Mouse (Mus musculus): ENCODE data around the gene Snupn. TPM values are rescaled to one million over a fixed set of nuclear protein-coding genes. Genes with fewer than 3 reads are reported as not detected.
A peak's percentile ranks its signal among the peaks of the same experiment; 100 is the strongest.

The Snupn gene
- polyA plus RNA-seq, 1 experiment from 2014 or later, result 28.4 TPM

GRCm38 (mm10) chr9:56923841-56924650 lies 26.6 kb upstream of the Snupn start:
- Histone ChIP-seq H3K27me3 (peaks cover 1% of the 10 kb centered on the region), H3K4me2 (replicated peaks) (peak overlapping the region; percentile 39), H3K4me3 (peak overlapping the region; percentile 1; the same call in 1 of the 2 replicates), H3K36me3 (peaks cover 17% of the 10 kb centered on the region; the same call in 1 of the 2 replicates), H3K9ac (replicated peaks) (peak overlapping the region; percentile 37; the same call in 1 of the 2 replicates), H3K4me1 (peaks cover 50% of the 10 kb centered on the region), H3K9me3 (no peaks in the 10 kb centered on the region), H3K27ac (replicated peaks) (no peak overlapping the region)
- ATAC-seq (ENCODE audit: low FRiP score, low read depth), result no peak
- 74% methylated on average over 8 of the region's 8 CpGs for WGBS

- peak overlapping the region; percentile 39 for H3K4me2 ChIP-seq (replicated peaks)
- H3K4me3 ChIP-seq, result peak overlapping the region; percentile 1; the same call in 1 of the 2 replicates
- ATAC-seq (ENCODE audit: low FRiP score, low read depth), result no peak
- H3K27ac ChIP-seq (replicated peaks), result no peak overlapping the region
- 41% methylated on average over 7 of the region's 7 CpGs for WGBS
- H3K4me1 ChIP-seq, result peaks cover 50% of the 10 kb centered on the region
- peaks cover 17% of the 10 kb centered on the region; the same call in 1 of the 2 replicates for H3K36me3 ChIP-seq
- peaks cover 7% of the 10 kb centered on the region for H3K27me3 ChIP-seq
- H3K9me3 ChIP-seq, result no peaks in the 10 kb centered on the region
- no peak overlapping the region for H3K9ac ChIP-seq (replicated peaks)
Observed at GRCm38 (mm10) chr9:56924651-56925027, 26.0 kb upstream of the Snupn start.

- H3K9ac ChIP-seq (replicated peaks), result no peak overlapping the region
- no peaks in the 10 kb centered on the region for H3K9me3 ChIP-seq
- H3K4me3 ChIP-seq, result 0 out of 2 replicates have a peak overlapping the region, but pooled peaks have one; percentile 1
- no peak overlapping the region for H3K27ac ChIP-seq (replicated peaks)
- H3K27me3 ChIP-seq, result peaks cover 15% of the 10 kb centered on the region
- peaks cover 50% of the 10 kb centered on the region for H3K4me1 ChIP-seq
- peak overlapping the region; percentile 39 for H3K4me2 ChIP-seq (replicated peaks)
- WGBS, result 90% methylated on average over 26 of the region's 26 CpGs
- ATAC-seq (ENCODE audit: low FRiP score, low read depth), result no peak
- H3K36me3 ChIP-seq, result peaks cover 13% of the 10 kb centered on the region; the same call in 1 of the 2 replicates
Observed at GRCm38 (mm10) chr9:56925291-56926024, 25.2 kb upstream of the Snupn start.

GRCm38 (mm10) chr9:56926025-56926360 lies 24.7 kb upstream of the Snupn start:
- peak overlapping the region; percentile 78; the same call in 1 of the 2 replicates for H3K4me2 ChIP-seq (replicated peaks)
- H3K4me1 ChIP-seq, result peaks cover 50% of the 10 kb centered on the region
- H3K27ac ChIP-seq (replicated peaks), result no peak overlapping the region
- peaks cover 17% of the 10 kb centered on the region for H3K27me3 ChIP-seq
- ATAC-seq (ENCODE audit: low FRiP score, low read depth), result no peak
- H3K36me3 ChIP-seq, result peaks cover 13% of the 10 kb centered on the region; the same call in 1 of the 2 replicates
- H3K4me3 ChIP-seq, result no peak overlapping the region
- no peak overlapping the region for H3K9ac ChIP-seq (replicated peaks)
- H3K9me3 ChIP-seq, result no peaks in the 10 kb centered on the region
- 95% methylated on average over 10 of the region's 10 CpGs for WGBS

DNA sequence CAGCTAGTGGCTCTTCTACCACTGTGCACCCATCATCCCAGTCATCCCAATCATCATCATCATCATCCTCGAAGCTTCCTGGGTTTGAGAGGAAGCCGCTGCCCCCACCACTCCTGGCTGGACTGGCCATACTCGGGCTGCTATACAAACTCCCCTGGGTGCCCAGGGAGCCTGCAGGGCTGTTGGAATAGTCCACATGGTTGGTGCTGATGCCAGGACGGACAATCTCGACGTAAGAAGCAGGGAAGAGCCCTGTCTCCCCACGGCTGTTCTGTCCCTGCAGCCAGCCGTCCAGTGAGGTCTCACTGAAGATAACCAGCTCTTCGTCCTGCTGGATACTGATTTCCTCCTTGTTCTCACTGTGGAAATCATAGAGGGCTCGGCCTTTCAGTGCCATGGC lies 24.3 kb upstream of the Snupn start:
- Histone ChIP-seq H3K9me3 (no peaks in the 10 kb centered on the region), H3K4me1 (peaks cover 50% of the 10 kb centered on the region), H3K27ac (replicated peaks) (no peak overlapping the region), H3K9ac (replicated peaks) (no peak overlapping the region), H3K27me3 (peaks cover 17% of the 10 kb centered on the region), H3K4me3 (peak overlapping the region; percentile 70; the same call in 1 of the 2 replicates), H3K4me2 (replicated peaks) (peak overlapping the region; percentile 78), H3K36me3 (peaks cover 11% of the 10 kb centered on the region; the same call in 1 of the 2 replicates)
- ATAC-seq (ENCODE audit: low FRiP score, low read depth), result no peak
- WGBS, result 83% methylated on average over 10 of the region's 10 CpGs

DNA sequence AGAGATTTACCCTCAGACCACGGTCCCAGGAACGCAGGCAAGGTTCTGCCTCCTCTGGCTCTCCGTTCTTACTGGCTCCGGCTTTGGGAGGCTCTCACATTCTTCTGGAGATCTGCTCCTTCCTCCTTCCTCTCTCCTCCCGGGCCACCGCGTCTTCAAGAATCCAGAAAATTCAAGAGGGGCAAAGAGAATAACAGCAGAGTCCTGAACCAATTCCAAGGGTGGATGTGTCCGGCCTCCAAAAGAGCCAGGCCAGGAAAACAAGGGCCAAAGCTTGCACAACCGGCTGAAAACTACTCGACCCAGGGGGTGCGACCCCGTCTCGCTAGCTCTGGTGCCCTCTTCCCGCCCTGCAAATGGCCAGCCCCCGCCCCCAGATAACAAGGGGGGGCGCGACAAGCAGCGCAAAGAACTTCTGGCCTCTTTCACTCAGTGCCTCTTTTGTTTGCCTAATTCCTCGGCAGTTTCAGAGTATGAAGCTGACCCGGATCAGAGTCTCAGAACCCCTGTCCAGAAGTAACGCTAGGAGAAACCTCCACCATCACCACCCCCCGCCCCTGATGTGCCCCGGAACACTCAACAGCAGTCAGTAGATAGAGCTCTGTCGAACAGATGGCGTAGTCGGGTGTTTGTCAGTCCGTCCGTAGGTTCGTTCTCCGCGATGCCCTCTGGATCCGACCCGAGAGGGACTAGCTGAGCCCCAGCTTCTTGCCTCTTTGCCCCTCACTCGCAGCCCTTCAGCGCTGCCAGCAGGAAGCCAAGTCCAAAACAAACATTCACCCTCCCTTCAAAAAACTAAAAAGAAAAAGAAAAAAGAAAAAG lies 23.3 kb upstream of the Snupn start:
- under 1% methylated on average over 35 of the region's 35 CpGs for WGBS
- H3K9me3 ChIP-seq, result no peaks in the 10 kb centered on the region
- H3K4me2 ChIP-seq (replicated peaks), result peak overlapping the region; percentile 78
- peak overlapping the region; percentile 71 for H3K9ac ChIP-seq (replicated peaks)
- peaks cover 17% of the 10 kb centered on the region for H3K27me3 ChIP-seq
- peak overlapping the region; percentile 86 for H3K27ac ChIP-seq (replicated peaks)
- peaks cover 50% of the 10 kb centered on the region for H3K4me1 ChIP-seq
- peak overlapping the region; percentile 70 for H3K4me3 ChIP-seq
- H3K36me3 ChIP-seq, result peaks cover 2% of the 10 kb centered on the region; the same call in 1 of the 2 replicates
- peak; percentile 53 for ATAC-seq (ENCODE audit: low FRiP score, low read depth)

DNA sequence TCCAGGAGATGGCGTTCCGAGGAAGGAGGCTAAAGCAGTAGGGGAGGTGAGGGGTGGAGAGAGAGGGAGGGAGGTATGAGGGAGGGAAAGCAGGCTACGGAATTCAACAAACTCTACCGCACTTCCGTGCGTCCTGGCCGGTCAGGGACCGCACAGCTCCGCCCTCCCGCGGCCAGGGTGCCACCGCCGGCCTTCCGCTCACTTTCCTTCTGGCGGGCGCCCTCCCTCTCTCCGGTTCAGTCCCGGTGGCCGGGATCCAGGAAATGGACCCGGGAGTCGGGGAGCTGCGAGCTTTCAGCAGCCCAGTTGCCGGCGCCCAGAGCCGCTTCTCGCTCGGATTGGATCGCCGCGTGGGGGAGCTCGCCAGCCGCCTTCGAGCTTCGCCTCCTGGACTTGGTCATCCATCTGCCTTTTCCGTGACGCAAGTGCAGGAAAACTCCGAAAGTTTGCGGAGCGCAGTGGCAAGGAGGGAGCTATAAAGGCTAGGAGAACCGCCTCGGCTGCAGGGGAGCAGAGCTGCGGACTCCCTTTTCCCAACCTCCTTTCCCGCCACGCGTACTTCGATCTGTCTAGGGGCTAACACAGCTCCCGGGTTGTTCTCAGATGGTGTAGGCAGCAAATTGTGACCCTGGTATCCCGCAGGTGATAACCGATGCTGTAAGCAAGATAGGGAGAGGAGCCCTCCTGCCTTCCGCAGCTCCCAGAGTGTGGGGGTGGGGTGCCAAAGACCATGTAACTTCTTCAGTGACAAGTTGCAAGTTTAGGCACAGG lies 22.5 kb upstream of the Snupn start, which contains the start of gene Snx33:
Gene Snx33, minus strand, starts transcription at position 331 of the 771 bp plus-strand sequence.
- peak; percentile 83 for ATAC-seq (ENCODE audit: low FRiP score, low read depth)
- Histone ChIP-seq H3K4me2 (replicated peaks) (peak within 1 kb of the TSS; percentile 78), H3K9ac (replicated peaks) (peak within 1 kb of the TSS; percentile 71), H3K27me3 (peaks cover 17% of the 10 kb centered on the region), H3K4me3 (peak within 1 kb of the TSS; percentile 70), H3K9me3 (no peaks in the 10 kb centered on the region), H3K36me3 (no peaks in the 10 kb centered on the region), H3K4me1 (peaks cover 49% of the 10 kb centered on the region), H3K27ac (replicated peaks) (peak within 1 kb of the TSS; percentile 86)
- under 1% methylated on average over 48 of the region's 50 CpGs for WGBS

GRCm38 (mm10) chr9:56929496-56929895 lies 21.2 kb upstream of the Snupn start:
- Histone ChIP-seq H3K27me3 (peaks cover 17% of the 10 kb centered on the region), H3K9me3 (no peaks in the 10 kb centered on the region), H3K4me2 (replicated peaks) (no peak overlapping the region), H3K4me1 (peaks cover 36% of the 10 kb centered on the region), H3K4me3 (no peak overlapping the region), H3K9ac (replicated peaks) (no peak overlapping the region), H3K27ac (replicated peaks) (no peak overlapping the region), H3K36me3 (no peaks in the 10 kb centered on the region)
- WGBS, result 72% methylated on average over 4 of the region's 4 CpGs
- ATAC-seq (ENCODE audit: low FRiP score, low read depth), result no peak

DNA sequence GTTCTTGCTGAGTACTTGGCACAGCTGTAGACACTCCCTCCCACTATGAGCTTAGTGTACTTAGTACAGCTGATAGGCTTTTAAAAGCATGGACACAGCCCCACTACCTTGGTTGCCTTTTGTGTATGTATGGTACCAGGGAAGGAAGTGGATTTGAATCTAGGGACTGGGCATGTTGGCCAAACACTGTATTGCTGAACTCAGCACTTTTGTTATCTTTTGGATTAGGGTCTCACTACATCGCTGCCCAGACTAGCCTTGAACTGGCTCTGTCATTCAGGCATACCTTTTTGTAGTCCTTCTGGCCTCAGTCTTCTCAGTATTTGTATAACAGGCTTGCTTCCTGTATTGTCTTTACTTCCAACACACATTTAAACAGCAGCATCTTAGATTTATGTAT lies 20.1 kb upstream of the Snupn start:
- WGBS, result 80% methylated on average over 1 of the region's 1 CpGs
- H3K4me1 ChIP-seq, result peaks cover 26% of the 10 kb centered on the region
- H3K9me3 ChIP-seq, result no peaks in the 10 kb centered on the region
- no peak overlapping the region for H3K9ac ChIP-seq (replicated peaks)
- H3K27me3 ChIP-seq, result peaks cover 17% of the 10 kb centered on the region
- no peak overlapping the region for H3K4me3 ChIP-seq
- ATAC-seq (ENCODE audit: low FRiP score, low read depth), result no peak
- no peak overlapping the region for H3K27ac ChIP-seq (replicated peaks)
- H3K36me3 ChIP-seq, result no peaks in the 10 kb centered on the region
- no peak overlapping the region for H3K4me2 ChIP-seq (replicated peaks)

DNA sequence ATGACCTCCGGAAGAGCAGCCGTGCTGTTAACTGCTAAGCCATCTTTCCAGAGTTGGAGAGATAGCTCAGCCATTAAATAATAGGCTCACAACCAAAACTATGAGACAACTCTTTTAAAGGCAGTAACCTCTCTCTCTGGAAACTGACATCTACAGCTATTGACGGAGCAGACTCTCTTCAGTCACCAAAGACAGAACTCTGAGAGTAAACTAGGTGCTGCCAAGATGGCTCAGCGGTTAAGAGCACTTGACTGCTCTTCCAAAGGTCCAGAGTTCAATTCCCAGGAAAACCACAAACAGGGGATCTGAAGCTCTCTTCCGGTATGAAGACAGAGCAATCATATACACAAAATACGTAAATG lies 13.8 kb upstream of the Snupn start:
- Histone ChIP-seq H3K27ac (replicated peaks) (no peak overlapping the region), H3K4me2 (replicated peaks) (peak overlapping the region; percentile 48), H3K9me3 (no peaks in the 10 kb centered on the region), H3K4me3 (peak overlapping the region; percentile 91), H3K4me1 (peaks cover 19% of the 10 kb centered on the region), H3K9ac (replicated peaks) (no peak overlapping the region), H3K36me3 (no peaks in the 10 kb centered on the region), H3K27me3 (no peaks in the 10 kb centered on the region)
- no peak for ATAC-seq (ENCODE audit: low FRiP score, low read depth)
- WGBS, result 20% methylated on average over 6 of the region's 6 CpGs
